Mouse (Mus musculus): Measurements from ENCODE around the gene Rnf187. TPM values are rescaled to one million over a fixed set of nuclear protein-coding genes. Genes with fewer than 3 reads are reported as not detected.

The Rnf187 gene
- total RNA-seq, 2 experiments from 2014 or later = 493 to 512 TPM

DNA sequence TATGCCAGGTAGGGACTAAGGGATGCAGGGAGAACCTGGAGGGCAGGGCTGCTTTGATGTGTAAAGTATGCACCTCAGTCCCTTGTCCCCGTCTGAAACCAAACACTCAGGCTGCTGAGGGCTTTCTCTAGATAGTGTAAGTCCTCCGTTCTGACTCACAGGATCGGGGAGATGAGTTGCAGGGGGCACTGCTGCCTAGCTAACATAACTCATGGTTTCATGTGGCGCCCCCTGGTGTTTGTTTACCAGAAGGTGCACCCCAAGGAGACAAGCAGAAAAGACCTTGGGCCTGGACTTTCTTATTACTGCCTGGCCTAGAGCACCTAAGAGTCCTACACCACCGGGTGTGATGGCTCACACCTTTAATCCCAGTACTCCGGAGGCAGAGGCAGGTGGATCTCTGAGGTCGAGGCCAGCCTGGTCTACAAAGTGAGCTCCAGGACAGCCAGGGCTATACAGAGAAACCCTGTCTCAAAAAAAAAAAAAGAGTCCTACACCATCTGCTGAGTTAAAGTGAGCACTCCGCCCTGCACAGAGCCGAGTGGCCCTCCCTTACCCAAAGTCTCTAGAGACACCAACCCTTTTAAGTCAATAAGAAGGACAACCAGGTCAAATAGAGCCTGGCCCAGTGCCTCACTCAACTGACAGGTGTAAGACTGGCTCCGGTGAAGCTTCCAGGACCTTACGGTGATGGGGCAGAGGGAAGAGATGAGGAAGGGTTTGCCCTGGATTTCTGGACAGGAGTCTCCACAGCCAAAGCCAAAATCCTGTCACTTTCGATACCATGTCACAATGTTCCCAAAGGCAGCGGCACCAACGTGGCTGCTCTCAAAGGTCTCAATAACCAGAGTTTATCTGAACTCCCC lies 21.6 kb downstream of the Rnf187 start:
- intact Hi-C loops (cut with DNase I) = no loop called here
- DNase-seq (ENCODE audit: low spot score in 2 of 2) = peak in 1 of 2 experiments; percentile 26

DNA sequence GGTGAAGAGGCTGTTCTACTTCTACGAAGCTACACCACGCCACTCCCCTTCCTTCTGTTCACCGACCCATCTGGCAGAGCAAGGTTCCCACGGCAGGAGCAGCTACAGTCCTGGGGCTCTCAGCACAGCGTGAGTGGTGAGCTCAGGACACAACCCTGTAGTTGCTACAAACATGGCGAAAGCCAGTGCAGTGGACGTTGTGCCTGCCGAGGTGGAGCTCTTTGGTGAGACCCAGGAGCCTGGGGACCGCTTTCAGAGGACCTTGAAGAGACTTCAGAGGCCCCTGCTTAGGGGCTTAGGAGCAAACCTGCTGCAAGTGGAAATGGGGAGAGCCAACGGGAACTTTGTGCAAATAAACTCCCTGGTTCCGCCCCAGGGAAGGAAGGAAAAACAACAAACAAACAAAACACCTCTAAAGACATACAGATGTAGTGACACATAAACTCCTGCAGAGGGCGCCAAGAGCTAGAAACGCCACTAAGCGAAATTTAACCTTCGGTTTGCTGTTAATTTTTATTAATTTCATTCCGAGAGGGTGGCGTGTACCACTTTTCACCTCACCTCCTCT lies 24.2 kb downstream of the Rnf187 start:
- DNase-seq (ENCODE audit: low spot score in 2 of 2) = no peak
- intact Hi-C loops (cut with DNase I) = no loop called here

DNA sequence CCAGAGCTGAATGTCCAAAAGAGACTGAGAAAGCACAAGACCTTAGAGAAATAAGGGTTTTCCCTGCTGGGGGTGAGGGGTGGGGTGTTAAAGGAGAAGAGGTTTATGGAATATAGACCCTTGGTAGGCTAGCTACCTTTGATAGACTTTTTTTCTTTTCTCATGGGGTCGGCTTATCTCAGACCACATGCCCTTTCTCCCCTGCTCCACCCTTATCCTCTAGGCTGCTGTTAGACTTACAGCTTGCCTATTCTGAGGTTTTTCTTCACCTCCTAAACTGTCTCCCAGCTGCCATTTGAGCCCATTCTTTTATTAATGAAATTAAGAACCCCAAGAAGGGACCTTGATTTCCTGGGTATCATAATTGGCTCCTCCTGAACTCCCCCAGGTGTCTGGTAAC lies 24.9 kb downstream of the Rnf187 start:
- intact Hi-C loops (cut with DNase I) = no loop called here
- DNase-seq (ENCODE audit: low spot score in 2 of 2) = no peak

DNA sequence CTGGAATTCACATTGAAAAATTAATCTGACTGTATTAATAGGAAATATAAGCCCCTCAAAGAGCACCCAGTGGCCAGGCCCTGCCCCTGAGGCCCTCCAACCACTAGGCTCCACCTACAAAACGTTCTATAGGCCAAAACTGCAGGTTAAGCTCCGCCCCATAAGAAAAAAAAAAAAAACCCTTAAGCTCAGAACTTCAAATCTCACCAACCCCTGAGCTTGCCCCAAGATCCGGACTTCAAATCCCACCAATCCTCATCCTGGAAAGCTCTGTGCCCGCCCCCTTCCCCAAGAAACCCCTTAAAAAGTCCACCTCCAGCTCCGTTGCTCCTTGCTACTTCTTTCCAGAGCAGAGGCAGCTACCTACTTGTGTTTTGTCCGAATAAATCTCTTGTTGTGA lies 33.9 kb downstream of the Rnf187 start:
- DNase-seq (ENCODE audit: low spot score in 2 of 2) = peak in 1 of 2 experiments; percentile 35
- intact Hi-C loops (cut with DNase I) = no loop called here

DNA sequence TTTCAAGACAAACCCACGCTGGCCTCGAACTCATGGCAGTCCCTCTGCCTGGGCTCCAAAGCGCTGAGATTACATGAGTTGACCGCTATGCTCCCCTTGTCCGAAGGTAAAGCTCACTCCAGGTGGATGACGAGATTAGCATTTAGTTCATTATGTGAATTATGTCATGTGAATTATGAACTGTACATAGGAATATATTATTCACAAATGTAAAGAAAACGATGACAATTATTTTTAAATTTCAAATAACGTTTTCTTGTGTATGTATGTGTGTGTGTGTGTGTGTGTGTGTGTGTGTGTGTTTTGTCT lies 34.4 kb downstream of the Rnf187 start:
- DNase-seq (ENCODE audit: low spot score in 2 of 2) = no peak
- intact Hi-C loops (cut with DNase I) = no loop called here

DNA sequence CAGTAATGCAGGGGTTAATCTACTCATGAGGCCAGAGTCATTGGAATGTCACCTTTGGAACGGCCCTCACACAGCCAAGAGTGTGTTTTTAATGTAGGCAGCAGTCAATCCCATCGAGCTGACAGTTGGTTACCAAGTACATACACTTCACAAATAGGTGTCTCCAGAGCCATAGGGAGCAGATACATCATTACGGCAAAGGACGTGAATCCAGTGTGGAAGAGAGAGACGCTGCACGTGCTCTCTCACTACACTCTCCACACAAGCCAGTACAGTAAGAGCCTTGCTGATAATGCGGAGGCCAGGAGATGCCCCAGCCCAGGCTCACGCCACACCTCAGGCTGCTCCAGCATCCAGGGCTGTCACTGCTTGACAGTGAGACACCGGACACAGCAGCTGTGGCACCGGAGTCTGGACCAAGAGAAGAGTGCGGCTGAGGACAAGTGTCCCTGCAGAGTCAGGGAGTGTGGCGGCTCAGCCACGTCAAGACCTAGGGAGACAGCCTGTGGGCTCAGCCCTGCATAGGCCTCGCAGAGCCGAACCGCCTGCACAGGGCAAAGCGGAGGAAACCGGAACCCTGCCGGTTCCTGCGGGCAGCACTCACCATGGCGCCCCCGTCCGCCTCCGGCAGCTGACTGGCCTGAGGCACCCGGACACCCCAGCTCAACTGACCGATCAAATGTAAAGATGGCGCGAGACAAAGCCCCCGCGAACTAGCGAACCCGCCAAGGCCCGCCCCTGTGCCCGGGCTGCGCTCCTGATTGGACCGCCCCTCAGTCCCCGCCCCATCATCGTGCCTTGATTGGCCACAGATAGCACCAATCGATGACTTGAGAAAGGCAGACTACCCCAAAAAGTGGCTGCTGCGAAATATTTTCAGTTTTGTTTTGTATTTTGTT lies 35.0 kb downstream of the Rnf187 start, which contains the start of gene Zfp39:
Zfp39 (minus strand) TSS at position 715 of the 899 bp plus-strand sequence.
- intact Hi-C loops (cut with DNase I) = no loop called here
- peak; percentile 95 to 96 for DNase-seq (ENCODE audit: low spot score in 2 of 2)

DNA sequence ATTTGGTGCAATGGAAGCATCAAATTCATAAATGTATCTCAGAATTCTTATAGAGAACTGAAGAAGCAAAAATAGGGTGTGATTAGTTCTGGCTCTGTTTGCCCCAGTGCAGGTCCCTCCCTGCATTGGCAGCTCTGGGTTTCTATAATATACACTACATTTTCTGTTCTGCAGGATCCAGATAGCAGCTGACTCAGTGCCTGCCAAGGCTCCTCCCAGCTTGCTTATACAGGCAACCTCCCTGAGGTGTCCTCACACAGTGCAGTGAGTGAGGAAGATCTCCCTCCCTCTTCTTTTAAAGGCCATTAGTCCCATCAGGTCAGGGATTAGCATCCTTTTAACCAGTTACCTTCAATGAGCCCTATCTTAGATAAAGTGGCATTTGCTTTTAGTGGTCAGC lies 37.6 kb downstream of the Rnf187 start:
- intact Hi-C loops (cut with DNase I) = no loop called here
- DNase-seq (ENCODE audit: low spot score in 2 of 2) = no peak

DNA sequence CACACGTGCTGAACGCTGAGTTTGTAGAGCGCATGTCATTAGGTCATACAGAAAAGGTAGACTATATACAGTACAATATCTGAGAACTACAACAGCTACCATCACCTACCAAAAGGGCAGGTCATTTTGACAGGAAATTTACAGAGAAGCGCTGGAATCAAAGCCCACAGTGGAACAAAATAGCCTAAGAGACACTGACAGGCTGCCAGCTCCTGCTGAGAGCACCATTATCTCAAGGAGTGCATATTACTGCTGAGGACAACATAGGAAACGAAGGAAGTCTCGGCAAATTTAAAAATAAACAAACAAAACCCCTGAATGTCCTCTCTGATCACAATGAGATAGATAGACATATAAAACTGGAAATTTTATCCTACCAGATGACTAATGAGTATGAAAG lies 41.2 kb downstream of the Rnf187 start:
- intact Hi-C loops (cut with DNase I) = no loop called here
- DNase-seq (ENCODE audit: low spot score in 2 of 2) = no peak

DNA sequence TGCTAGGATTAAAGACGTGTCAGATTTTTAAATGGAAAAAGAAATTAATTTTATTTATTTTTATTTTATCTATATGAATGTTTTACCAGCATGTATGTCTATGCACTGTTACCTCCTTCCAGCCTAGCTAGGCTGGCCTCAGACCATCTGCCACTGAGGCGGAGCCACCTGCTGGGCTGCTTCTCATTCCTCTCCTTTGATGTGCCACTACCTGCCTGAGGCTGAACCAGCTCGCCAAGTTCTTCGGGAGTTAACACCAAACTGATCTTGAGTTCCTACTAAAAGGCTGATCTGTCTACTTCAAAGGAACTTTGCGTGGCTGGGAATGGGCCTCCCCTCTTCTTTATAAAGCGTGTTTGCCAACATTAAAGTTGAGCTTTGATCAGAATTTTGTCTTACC lies 44.3 kb downstream of the Rnf187 start:
- intact Hi-C loops (cut with DNase I) = no loop called here
- DNase-seq (ENCODE audit: low spot score in 2 of 2) = no peak

DNA sequence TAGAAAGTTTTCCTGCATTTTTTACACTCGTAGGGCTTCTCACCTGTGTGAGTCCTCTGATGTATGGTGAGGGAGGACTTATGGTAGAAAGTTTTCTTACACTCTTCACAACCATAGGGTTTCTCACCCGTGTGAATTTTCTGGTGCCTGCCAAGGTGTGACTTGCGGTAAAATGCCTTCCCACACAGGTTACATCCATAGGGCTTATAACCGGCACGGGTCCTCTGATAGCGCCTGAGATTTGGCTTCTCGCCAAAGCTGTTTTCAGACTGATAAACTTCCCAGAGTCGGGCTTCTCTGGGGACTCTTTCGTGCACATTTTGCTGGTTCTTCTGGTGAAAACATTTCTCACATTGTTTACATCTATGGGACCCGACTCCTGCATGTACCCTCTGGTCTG lies 48.2 kb downstream of the Rnf187 start:
- intact Hi-C loops (cut with DNase I) = no loop called here

DNA sequence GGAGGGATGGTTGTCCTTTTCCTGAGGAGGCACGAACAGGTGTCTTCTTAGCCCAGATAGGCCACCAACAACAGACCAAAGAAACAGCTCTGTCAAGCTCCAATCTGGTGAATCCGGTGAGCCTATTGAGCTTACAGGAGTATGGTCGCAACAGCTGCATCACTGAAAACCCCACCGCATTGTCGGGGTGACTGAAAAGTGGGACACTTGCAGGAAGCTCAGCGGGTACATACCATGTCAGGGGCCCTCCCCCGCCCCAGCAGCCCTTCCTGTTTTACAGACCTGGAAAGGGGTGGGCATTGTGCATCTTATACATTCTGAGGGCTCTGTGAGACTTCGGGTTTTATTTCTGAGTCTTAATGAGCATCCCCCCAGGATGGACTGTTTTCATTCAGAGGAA lies 55.0 kb downstream of the Rnf187 start:
- intact Hi-C loops (cut with DNase I) = no loop called here
- DNase-seq (ENCODE audit: low spot score in 2 of 2) = no peak

More for the DNA sequence above, 48.2 kb downstream of the Rnf187 start:
- no peak for DNase-seq (ENCODE audit: low spot score in 2 of 2)

Small RNA genes within 50 kb of the gene (microRNA-seq; reads per million reads assigned to microRNA genes)
- 0 to 0.53 reads per million in 2 experiments for gene Gm44313

Other genes with a start within 250 kb of the Rnf187 start
- not detected for gene Olfr319, start 239.8 kb downstream of the Rnf187 start, total RNA-seq (2021)
- under 1 TPM in 1 of 2 experiments, not detected in 1; 0.13 TPM for gene Olfr318, start 214.9 kb downstream of the Rnf187 start, total RNA-seq (2021)
- gene Olfr317, start 199.7 kb downstream of the Rnf187 start, total RNA-seq (2021) = under 1 TPM in 1 of 2 experiments, not detected in 1; 0.15 TPM
- gene Olfr316, start 186.2 kb downstream of the Rnf187 start, total RNA-seq (2021) = under 1 TPM; 0.13 to 0.42 TPM
- gene Olfr315, start 165.7 kb downstream of the Rnf187 start, total RNA-seq (2021) = not detected
- not detected for gene Olfr314, start 156.0 kb downstream of the Rnf187 start, total RNA-seq (2021)
- gene Fam183b, start 137.0 kb downstream of the Rnf187 start, total RNA-seq (2021) = 1 to 10 TPM in 1 of 2 experiments, under 1 TPM in 1; 0.89 to 2.1 TPM
- gene Olfr313, start 123.9 kb downstream of the Rnf187 start, total RNA-seq (2021) = not detected
- not detected for gene Olfr312, start 109.7 kb downstream of the Rnf187 start, total RNA-seq (2021)
- gene Olfr311, start 99.7 kb downstream of the Rnf187 start, total RNA-seq (2021) = not detected
- gene Gm12258, start 91.8 kb downstream of the Rnf187 start, total RNA-seq (2021) = 10 to 100 TPM; 16.7 TPM
- 1 to 10 TPM; 9.3 TPM for gene 2810021J22Rik, start 71.7 kb downstream of the Rnf187 start, total RNA-seq (2021)
- gene Zfp39, start 34.7 kb downstream of the Rnf187 start, total RNA-seq (2021) = 1 to 10 TPM; 8.7 to 9.0 TPM
- gene Btnl10, start 21.0 kb downstream of the Rnf187 start, total RNA-seq (2021) = not detected
- 100 to 1,000 TPM; 119 to 135 TPM for gene Hist3h2ba, start 10.0 kb upstream of the Rnf187 start, total RNA-seq (2021)
- gene Hist3h2a, start 15.8 kb upstream of the Rnf187 start, total RNA-seq (2021) = 10 to 100 TPM; 57.2 to 62.3 TPM
- 1 to 10 TPM; 3.9 to 4.3 TPM for gene Trim17, start 15.8 kb upstream of the Rnf187 start, total RNA-seq (2021)
- gene Trim11, start 39.2 kb upstream of the Rnf187 start, total RNA-seq (2021) = 10 to 100 TPM; 21.8 to 22.0 TPM
- 1 to 10 TPM; 1.5 to 1.9 TPM for gene Obscn, start 197.5 kb upstream of the Rnf187 start, total RNA-seq (2021)
- 10 to 100 TPM in 1 of 2 experiments, 1 to 10 TPM in 1; 9.8 to 10.0 TPM for gene Iba57, start 224.8 kb upstream of the Rnf187 start, total RNA-seq (2021)
- gene Gjc2, start 244.3 kb upstream of the Rnf187 start, total RNA-seq (2021) = 10 to 100 TPM in 1 of 2 experiments, 1 to 10 TPM in 1; 7.9 to 14.2 TPM